Mouse (Mus musculus) heart, postnatal 4 days (tissue): Measurements from ENCODE around the gene Zer1. TPM values are rescaled to one million over a fixed set of nuclear protein-coding genes. Genes with fewer than 3 reads are reported as not detected.
"Not testable (repeated sequence)": the region's sequence is repeated elsewhere in the genome, so short reads cannot be mapped to it uniquely, and the experiment has no call there.

Experiments used
- DNase-seq: peaks from one replicate; pipeline ENCODE4 v3.0.0; 2021
- total RNA-seq, 2 experiments: library from RNA; stranded (reverse); gene quantifications; 2 replicates each; pipeline ENCODE4 v1.2.3; 2021

The Zer1 gene
- total RNA-seq = 10 to 100 TPM; 24.3 to 24.9 TPM

DNA sequence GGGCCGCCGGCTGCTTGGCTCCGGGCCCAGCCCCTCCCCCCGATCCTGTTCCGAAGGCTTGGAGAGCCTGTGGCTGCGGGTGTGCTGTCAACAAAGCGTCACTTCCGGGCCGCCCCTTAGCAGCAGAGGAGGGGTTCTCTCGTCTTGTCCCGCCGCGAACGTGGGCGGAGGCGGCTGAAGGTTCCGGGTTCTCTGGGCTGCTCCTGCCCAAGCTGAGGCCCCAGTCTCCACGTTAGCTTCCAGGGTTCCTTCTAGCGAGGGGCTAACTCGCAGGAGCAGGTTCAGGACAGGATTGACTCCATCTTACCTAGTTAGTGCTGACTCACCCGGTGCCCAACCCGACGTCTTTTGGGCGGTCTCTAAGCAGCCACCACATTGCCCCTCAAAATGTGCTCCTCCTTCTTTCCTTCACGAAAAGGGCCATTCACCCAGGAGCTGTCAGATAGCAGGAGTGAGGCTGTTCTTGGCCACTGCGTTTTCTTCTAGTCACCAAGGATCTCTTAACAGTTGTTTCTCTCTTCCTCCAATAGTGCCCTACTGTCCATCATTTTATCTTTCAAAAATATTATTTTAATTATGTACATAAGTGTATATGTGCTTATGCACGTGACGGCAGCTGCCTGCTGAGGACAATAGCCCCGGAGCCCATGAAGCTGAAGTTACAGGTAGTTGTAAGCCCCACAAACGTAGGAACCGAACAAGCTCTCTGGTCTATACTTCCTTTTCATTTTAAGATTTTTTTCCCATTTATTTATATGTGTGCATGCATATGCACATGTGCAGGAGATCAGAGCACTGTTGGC, at the start of gene Zer1:
Gene Zer1, minus strand, starts transcription at position 114 of the 803 bp plus-strand sequence.
- peak; percentile 97 for DNase-seq

DNA sequence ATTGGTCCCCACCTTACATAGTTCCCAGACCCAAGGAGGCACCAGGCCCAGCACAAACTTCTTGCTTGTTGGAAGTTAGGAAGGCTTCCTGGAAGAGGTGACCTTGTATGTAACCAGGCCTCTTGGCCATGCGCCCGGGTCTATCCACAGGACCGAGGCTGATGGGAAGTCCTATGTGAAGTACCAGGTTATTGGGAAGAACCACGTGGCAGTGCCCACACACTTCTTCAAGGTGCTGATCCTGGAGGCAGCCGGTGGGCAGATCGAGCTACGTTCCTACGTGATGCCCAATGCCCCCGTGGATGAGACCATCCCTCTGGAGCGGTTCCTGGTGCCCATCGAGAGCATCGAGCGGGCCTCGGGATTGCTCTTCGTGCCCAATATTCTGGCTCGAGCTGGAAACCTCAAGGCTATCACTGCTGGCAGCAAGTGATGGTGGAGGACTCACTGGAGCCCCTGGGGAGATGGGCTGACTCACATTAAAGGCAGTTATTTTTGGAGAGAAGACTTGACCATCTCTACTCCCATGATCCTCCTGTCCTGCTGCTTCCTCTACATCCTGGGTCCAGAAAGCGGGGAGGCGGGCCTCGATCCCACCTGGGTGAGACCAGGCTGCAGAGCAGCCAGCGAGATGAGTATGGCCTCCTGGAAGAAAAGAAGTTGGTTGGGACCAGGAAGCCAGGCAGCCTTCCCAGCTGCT, 49.3 kb upstream of the Zer1 start:
- no peak for DNase-seq

DNA sequence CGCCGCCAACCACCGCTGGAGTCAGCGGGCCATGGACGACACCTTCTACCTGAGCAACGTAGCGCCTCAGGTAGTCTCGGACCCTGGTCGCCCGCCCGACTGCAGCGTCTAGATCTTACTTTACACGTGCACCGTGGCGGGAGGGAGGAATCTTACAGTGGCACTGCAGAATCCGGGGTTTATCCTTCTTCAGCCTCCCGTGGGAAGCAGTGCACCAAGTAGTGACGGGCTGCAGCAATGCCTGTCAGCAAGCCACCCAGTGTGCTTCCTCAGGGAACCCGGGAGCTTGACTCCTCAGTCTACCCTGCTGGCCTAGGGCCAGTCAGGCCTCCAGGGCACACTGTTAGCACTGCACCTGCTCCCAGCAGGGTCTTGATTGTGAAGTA, 47.6 kb upstream of the Zer1 start:
- no peak for DNase-seq

DNA sequence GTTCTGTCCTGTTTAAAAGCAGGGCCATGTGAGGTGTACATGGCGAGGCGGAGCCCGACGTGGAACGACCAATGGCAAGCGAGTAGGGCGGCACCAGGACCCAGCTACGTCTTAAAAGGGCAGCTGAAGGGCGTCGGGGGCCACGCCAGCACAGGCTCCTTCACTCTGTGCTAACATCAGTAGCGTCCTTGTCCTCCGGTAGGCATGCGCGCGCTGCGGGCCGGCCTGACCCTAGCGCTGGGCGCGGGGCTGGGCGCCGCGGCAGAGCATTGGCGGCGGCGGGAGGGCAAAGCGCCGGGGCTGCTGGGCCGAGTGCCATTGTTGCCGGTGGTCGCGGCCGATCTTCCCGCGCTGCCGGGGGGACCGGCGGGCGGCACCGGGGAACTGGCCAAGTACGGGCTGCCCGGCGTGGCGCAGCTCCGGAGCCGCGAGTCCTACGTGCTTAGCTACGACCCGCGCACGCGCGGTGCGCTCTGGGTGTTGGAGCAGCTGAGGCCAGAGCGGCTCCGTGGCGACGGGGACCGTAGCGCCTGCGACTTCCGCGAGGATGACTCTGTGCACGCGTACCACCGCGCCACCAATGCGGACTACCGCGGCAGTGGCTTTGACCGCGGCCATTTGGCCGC, 47.1 kb upstream of the Zer1 start, which contains the start of gene Endog:
Gene Endog, plus strand, starts transcription at position 123 of the 626 bp plus-strand sequence.
- peak; percentile 88 for DNase-seq

DNA sequence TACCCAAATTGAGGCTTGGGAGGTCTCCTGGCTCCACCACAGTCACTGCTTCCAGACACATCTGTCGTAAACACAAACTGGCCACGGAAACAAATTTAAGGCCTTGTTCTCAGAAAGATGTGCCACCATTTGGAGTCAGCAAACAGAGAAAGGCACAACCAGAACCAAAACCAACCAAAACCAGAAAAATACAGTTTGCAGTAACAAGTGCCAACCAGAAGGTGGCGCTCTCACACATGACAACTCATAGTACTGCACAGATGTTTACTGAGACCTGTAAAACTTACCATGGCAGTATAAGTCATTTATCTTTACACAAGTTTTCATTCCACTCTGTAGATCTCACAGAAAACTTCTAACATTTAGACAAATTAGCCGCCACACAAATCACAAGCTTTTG, 42.3 kb upstream of the Zer1 start:
- DNase-seq = no peak

DNA sequence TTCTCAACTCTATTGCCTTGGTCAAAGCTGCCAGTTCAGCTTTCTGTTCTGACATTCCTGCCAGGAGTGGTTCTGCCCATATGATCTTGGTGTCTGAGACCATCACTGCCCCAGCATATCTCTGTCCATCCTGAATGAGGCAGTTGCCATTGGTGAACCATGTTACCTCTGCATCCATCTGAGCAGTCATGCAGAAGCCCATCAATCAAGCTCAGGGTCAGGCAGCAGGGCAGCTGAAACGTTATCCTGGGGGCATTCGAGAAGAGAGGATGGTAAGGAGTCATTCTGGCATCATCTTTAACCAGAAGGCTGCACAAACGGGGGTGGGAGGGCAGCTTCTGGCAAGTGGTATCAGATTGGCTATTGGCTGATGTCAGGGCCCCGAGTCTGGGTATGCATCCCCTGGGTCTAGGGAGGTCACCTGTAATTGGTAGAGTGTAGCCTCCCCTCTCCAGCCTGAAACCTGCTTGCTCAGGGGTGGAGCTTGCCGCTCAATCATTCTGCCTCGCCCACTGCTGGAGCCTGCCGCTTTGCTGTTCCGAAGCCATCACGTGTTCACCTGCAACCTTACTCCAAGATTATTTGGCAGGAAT, 40.1 kb upstream of the Zer1 start:
- no peak for DNase-seq

DNA sequence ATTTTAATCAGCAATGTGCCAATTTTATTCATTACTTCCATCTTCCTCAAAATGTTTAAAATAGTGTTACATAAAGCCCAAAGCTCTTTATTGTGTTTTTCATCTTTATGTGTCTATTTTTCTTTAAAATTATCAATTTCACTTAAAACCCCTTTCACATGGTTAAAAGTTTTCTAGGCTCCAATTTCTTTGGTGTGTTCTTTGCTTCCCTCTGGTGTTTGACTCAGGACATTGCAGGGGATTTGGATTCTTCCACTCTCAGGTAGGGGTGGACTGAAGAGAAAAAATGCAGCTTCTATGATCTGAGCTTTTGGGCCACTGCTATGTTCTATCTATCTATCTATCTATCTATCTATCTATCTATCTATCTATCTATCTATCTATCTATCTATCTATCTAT, 37.4 kb upstream of the Zer1 start:
- DNase-seq = peak; percentile 50

DNA sequence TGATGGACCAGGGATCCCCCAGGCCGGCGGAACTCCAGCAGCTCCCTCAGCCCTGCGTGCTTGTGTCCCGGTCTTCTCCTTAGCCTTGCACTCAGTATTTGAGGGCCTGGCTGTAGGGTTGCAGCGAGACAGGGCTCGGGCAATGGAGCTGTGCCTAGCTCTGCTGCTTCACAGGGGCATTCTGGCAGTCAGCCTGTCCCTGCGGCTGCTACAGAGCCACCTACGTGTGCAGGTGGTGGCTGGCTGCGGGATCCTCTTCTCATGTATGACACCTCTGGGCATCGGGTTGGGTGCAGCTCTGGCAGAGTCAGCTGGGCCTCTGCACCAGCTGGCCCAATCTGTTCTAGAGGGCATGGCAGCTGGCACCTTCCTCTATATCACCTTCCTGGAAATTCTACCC, 35.5 kb upstream of the Zer1 start:
- not testable (repeated sequence) for DNase-seq

DNA sequence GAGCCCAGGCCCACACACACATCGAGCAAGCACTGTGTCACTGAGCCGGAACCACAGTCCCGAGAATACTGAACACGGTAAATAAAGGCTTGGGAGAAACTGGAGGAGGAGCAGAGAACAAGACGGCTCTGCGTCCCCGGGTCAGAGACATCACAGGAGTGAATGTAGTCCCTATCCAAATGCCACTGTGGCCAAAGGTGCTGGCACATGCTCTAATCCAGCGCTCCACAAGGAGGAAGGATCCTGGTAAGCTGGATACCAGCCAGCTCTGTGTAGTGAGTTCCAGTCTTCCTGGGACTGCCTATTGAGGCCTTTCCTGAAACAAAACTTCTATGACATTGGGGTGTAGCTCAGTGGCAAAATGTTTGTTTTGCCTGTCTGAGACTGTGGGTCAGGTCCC, 28.2 kb upstream of the Zer1 start:
- DNase-seq = no peak

DNA sequence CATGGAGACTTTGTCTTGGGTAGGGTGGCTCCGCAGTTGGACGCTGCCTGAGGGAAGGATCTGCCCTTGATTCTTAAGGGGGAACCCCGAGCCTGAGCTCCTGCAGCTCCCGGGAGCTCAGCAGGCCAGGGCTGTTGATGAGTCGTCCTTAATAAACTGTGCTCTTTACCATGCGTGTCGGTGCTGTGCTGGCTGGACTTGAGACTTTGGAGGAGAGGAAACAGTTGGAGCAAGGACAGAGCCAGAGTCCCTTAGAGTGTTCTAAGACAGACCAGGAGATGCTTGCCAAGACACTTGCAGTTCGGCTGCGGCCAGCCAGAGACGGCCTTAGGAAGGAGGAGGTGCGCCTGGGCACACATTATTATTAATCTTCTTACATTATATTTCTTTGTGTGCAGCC, 27.5 kb upstream of the Zer1 start:
- no peak for DNase-seq

DNA sequence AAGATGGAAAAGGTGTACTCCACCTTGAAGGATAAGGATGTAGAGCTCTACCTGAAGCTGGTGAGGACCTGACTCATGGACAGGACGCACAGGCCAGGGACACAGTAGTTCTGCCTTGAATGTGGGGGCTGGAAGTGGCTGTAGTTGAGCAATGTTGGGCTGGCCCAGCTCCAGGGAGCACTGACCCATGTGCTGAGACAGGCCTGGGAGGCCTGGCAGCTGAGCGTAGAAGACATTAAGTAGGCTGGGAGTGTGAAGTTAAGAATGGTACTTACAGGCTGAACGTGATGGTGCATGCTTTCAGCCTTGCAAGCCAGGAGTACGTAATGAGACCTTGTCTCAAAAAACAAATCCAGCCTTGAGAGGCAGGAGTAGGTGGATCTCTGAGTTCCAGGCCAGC, 23.1 kb upstream of the Zer1 start:
- no peak for DNase-seq

DNA sequence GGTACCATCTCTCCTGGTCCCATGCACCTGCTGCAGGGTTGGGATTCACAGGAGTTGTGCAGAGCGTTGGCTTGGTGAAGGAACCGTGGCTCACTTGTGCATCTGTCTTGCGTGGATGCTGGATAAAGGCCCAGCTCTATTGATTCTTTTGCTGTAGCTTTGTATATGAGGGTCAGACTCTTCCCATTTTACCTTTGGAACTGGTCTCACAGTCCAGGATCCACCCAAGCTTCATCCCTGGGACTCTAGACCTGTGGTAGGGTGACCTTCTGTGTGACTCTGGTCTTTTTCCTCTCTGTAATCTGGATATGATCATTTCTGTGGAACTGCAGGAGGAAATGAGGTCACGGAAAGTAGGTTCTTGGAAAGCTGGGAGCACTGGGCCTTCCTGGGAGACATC, 20.1 kb upstream of the Zer1 start:
- DNase-seq = no peak

DNA sequence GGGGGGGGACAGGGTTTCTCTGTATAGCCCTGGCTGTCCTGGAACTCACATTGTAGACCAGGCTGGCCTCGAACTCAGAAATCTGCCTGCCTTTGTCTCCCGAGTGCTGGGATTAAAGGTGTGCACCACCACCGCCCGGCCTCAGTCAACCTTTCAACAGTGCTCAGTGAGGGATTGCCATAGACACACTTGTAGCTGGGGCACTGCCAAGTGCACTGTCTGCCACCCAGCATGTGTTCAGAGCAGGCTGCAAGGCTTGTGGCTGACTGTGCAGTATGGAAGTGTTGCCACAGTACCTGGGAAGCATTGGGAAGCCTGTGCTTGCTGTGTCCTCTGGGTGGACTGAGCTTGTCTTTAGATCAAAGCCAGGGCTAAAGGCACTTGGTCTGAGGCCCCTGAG, 15.6 kb upstream of the Zer1 start:
- DNase-seq = not testable (repeated sequence)

DNA sequence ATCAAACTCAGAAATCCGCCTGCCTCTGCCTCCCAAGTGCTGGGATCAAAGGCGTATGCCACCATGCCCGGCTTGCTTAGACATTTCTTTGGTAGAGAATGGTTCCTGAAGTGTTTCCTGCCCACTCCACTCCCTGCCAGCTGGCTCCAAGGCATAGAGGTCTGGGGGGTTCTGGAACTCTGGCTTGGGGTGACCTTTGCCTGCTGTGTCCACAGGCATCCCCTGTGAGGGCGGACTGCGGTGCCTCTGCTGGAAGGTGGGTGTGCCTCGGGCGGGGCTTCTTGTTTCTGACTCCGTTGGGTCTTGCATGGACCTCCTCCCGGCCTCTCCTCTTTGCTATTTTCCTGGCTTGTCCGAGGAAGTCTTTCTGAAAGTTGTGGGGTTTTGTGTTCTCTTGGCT, 12.1 kb upstream of the Zer1 start:
- DNase-seq = no peak

DNA sequence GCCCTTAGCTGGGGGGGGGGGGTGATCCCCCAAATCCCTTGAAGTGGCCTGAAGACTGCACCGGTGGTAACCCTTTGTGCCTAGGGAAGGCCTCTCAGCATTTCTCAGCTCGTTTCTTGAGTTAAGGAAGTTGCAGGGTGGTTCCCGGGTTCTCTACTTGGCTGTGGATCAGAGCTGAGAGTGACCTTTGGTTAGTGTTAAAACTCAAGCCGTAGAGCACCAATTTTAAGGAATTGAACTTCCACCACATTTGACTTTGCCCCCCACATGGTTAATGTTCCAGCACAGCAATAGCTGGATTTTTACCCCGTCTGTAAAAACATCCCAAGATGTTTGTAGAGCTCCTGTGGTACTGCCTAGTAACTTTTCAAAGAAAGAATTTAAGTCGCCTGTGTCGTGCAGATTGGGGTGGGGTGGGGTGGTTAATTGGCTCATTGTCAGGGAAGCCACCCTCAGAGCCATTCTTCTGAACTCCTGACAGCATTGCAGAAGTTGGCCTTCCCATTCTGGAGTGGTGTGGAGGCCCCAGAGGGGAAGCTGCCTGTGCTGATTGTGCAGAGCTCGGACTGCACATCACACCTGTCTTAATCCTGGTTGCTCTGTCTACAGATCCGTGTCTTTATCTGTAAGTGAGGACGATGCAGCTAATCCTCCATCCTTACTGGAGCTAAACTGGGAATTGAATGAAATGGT, 10.7 kb upstream of the Zer1 start:
- no peak for DNase-seq

DNA sequence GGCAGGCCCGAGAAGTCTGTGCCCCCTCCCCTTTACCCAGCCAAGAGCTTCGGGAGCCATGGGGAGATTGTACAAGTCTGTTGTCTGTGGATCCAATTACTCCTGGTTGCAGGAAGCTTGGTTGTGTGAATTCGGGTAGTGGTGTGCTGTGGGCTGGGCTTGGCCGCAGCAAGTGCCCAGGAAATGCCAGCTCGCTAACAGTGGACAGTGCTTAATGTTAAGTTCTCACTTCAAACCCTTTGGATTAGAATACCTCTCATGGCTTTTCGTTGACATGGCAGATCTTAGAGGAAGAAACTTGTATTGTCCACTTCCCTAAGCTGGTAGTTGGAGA, 10.0 kb upstream of the Zer1 start:
- no peak for DNase-seq

DNA sequence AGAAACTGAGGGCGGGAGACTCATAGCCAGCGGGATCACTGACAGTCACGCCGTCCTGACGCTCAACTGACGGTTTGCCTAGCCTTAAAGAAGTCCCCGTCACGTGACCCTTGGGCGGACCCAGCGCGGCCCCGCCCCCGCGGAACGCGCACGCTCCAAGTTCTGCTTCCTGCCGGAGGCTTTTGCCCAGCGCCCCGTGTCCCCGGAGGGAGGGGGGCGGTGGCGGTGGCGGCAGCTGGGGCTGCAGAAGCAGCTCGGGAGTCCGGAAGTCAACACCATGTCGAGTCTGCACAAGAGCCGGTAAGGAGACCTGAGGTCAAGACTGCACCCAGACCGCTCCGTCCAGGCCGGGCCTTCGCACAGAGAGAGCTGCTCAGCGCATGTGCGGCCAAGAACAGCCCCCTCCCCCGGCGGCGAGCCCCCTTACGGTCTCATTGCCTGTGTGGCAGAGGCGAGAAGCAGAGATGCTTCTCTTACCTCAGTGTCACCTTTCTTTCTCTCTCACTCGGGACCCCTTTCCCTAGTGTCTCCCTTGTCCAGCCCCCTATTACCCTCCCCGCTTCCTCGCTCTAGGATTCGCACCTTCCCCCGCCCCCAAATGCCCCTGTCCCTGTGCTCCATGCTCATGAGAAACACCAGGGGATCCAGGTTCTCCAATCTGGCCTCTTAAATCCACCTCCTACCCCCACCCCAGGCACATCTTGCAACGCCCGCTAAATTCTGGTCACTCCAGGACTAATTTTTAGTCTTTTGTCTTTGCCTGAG, 9.4 kb upstream of the Zer1 start, which contains the start of gene Tbc1d13:
Gene Tbc1d13, plus strand, starts transcription at position 134 of the 765 bp plus-strand sequence.
- peak; percentile 99 for DNase-seq

DNA sequence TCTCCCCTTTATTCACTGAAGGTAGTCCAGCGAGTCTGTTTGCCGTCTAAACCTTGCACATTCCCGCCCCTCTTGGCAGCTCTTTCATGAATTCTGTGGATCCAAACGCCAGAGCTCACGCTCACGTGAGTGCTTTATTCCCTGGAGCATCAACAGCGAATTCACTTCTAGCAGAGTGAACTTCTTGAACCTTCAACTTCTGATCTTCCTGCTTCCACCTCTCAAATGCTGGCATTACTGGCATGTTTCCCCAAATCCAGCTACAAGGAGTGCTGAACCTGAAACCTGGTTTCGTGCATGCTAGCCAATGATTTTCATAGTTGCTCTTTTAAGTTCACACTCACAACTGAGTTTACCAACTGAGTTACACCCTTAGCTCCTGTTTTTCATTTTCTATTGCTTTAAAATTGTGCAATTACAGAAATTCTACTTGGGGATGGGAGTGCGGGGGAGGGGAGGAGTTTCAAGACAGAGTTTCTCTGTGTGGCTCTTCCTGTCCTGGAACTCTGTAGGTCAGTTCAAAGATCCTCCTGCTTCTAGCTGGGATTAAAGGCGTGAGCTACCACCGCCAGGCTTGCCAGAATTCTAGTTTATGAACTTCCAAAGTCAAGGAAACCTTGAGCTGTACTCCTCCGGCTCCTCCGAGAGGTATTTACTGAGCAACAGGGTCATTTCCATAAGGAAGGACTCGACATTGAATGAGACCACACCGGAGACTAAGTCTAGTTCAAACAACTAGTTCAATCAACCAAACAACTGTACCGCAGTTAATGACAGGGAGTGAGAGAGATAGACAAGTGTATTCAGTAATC, 8.6 kb upstream of the Zer1 start:
- peak; percentile 44 for DNase-seq

DNA sequence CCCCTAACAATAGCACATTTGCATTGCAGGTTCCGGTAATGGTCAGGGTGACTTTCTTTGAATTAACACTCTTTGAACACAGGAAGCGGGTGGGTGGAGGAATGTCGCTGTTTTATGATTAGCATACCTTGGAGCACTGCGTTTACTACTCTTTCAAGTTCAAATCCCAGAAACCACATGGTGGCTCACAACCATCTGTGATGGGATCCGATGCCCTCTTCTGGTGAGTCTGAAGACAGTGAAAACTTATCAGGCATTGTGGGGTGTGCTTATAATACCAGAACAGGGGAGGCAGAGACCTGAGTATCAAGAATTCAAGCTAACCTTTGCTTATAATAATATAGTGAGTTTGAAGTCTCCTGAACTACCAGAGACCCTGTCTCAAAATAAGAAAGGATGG, 6.9 kb upstream of the Zer1 start:
- DNase-seq = not testable (repeated sequence)

DNA sequence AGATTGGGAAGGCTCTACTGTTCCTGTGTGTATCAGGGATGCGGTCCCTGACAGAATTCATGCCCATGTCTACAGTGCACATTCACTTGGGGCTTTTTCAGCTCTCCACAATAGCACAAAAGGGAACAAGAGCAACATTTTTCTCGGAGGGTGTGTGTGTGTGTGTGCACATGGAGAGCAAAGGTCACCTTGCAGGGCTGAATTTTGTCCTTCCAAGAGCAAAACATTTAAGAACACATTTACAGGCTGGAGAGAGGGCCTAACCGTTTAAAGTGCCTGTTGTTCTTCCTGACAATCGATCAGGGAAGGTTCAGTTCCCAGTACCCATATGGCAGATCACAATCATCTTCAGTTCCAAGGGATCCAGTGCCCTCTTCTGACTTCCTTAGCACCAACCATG, 5.8 kb upstream of the Zer1 start:
- DNase-seq = no peak

DNA sequence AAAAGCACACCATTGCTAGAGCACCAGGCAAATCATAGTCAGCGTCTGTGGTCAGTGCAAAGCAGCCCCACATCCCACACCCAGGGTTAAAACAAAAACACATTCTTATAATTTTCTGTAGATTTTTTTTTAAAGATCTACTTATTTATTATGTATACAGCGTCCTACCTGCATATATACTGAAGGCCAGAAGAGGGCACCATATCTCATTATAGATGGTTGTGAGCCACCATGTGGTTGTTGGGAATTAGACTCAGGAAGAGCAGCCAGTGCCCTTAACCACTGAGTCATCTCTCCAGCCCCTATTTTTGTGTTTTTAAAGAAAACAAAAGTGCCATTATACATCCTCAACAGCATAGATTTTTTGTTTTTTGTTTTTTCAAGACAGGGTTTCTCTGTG, 4.4 kb upstream of the Zer1 start:
- no peak for DNase-seq
